Mouse (Mus musculus) stomach, embryonic 15.5 days (tissue): ENCODE data around the gene Gm11564. TPM values are rescaled to one million over a fixed set of nuclear protein-coding genes. Genes with fewer than 3 reads are reported as not detected.
"Not testable (repeated sequence)": the region's sequence is repeated elsewhere in the genome, so short reads cannot be mapped to it uniquely, and the experiment has no call there.

Experiments
- ATAC-seq: fragments of 200-750 bp; cut with Nextera tagmentation; 2 replicates; pipeline ENCODE4 v1.8.0; 2017; ENCODE audit warnings: low read depth, moderate number of reproducible peaks, moderate TSS enrichment; ENCODE audit not compliant: insufficient read depth, low FRiP score
- H3K27ac ChIP-seq: fragments of 300-500 bp; sonication (generic); 2 replicates; pipeline ENCODE4 v1.5.1; 2015; ENCODE audit warnings: mild to moderate bottlenecking, inconsistent platforms
- H3K27me3 ChIP-seq: fragments of 300-500 bp; sonication (generic); replicated peaks from 2 replicates; pipeline ENCODE4 v1.6.1; 2015; ENCODE audit warnings: inconsistent platforms
- H3K36me3 ChIP-seq: fragments of 300-500 bp; sonication (generic); 2 replicates; pipeline ENCODE4 v1.6.1; 2015; ENCODE audit warnings: inconsistent platforms
- H3K4me1 ChIP-seq: fragments of 300-500 bp; sonication (generic); 2 replicates; pipeline ENCODE4 v1.6.1; 2015; ENCODE audit warnings: inconsistent platforms
- H3K4me2 ChIP-seq: fragments of 300-500 bp; sonication (generic); 2 replicates; pipeline ENCODE4 v1.6.1; 2015; ENCODE audit warnings: mild to moderate bottlenecking, inconsistent platforms
- H3K4me3 ChIP-seq: fragments of 300-500 bp; sonication (generic); replicated peaks from 2 replicates; pipeline ENCODE4 v1.5.1; 2015; ENCODE audit warnings: inconsistent platforms
- H3K9ac ChIP-seq: fragments of 300-500 bp; sonication (generic); 2 replicates; pipeline ENCODE4 v1.6.1; 2015; ENCODE audit warnings: inconsistent platforms
- H3K9me3 ChIP-seq: fragments of 300-500 bp; sonication (generic); 2 replicates; pipeline ENCODE4 v1.6.1; 2016; ENCODE audit warnings: inconsistent platforms
- WGBS: fragments of 180-500 bp; shearing (Covaris S2); methylation state at CpG from one replicate; pipeline ENCODE4 v1.1.7; 2015; 5-methylcytosine and 5-hydroxymethylcytosine counted together
- polyA plus RNA-seq: library from polyadenylated mRNA; unstranded; fragments of >200 nt; fragmentation: Nextera tagmentation; extraction: Ambion mirVana; gene quantifications from 2 replicates; pipeline ENCODE4 v1.2.1, GENCODE M21; 2015

The Gm11564 gene
- polyA plus RNA-seq: not detected in 2 replicates

GRCm38 (mm10) chr11:99815566-99815965, at the start of gene Gm11564:
Gene Gm11564, minus strand, starts transcription at chr11:99815666.
- not testable (repeated sequence) for ATAC-seq, H3K4me2 ChIP-seq, H3K27ac ChIP-seq, H3K9me3 ChIP-seq, H3K4me1 ChIP-seq, H3K27me3 ChIP-seq, H3K9ac ChIP-seq, H3K4me3 ChIP-seq, H3K36me3 ChIP-seq
- 71% methylated on average over 2 of the region's 2 CpGs for WGBS

GRCm38 (mm10) chr11:99864176-99864575, 48.7 kb upstream of the Gm11564 start, which contains the start of gene Gm11559:
Gene Gm11559, plus strand, starts transcription at chr11:99864476.
- not testable (repeated sequence) for H3K9me3 ChIP-seq, H3K4me2 ChIP-seq, H3K27ac ChIP-seq, H3K4me1 ChIP-seq, H3K27me3 ChIP-seq, H3K36me3 ChIP-seq, ATAC-seq, H3K4me3 ChIP-seq, H3K9ac ChIP-seq
- WGBS: 78% methylated on average over 1 of the region's 1 CpGs

GRCm38 (mm10) chr11:99858761-99859160, 43.3 kb upstream of the Gm11564 start:
- no peaks in the 10 kb centered on the region for H3K36me3 ChIP-seq
- ATAC-seq: no peak
- no peak overlapping the region for H3K4me3 ChIP-seq
- H3K27me3 ChIP-seq: no peaks in the 10 kb centered on the region
- no peak overlapping the region for H3K9ac ChIP-seq
- 63% methylated on average over 2 of the region's 2 CpGs for WGBS
- H3K4me1 ChIP-seq: no peaks in the 10 kb centered on the region
- no peak overlapping the region for H3K4me2 ChIP-seq
- H3K9me3 ChIP-seq: no peaks in the 10 kb centered on the region
- H3K27ac ChIP-seq: no peak overlapping the region

GRCm38 (mm10) chr11:99857617-99858016, 42.2 kb upstream of the Gm11564 start, which contains the start of gene Gm11568:
Gene Gm11568, plus strand, starts transcription at chr11:99857917.
- ATAC-seq: no peak
- H3K9me3 ChIP-seq: no peaks in the 10 kb centered on the region
- H3K4me3 ChIP-seq: no peak within 1 kb of the TSS
- no peaks in the 10 kb centered on the region for H3K27me3 ChIP-seq
- WGBS: 87% methylated on average over 2 of the region's 2 CpGs
- H3K4me2 ChIP-seq: no peak within 1 kb of the TSS
- no peak within 1 kb of the TSS for H3K27ac ChIP-seq
- H3K4me1 ChIP-seq: no peaks in the 10 kb centered on the region
- H3K36me3 ChIP-seq: no peaks in the 10 kb centered on the region
- no peak within 1 kb of the TSS for H3K9ac ChIP-seq

- Histone ChIP-seq H3K4me3 (no peak overlapping the region), H3K4me2 (no peak overlapping the region), H3K27me3 (no peaks in the 10 kb centered on the region), H3K4me1 (no peaks in the 10 kb centered on the region), H3K27ac (no peak overlapping the region), H3K36me3 (no peaks in the 10 kb centered on the region), H3K9me3 (no peaks in the 10 kb centered on the region), H3K9ac (no peak overlapping the region)
- WGBS: 58% methylated on average over 3 of the region's 3 CpGs
- no peak for ATAC-seq
Observed at GRCm38 (mm10) chr11:99854121-99854520, 38.7 kb upstream of the Gm11564 start.

- Histone ChIP-seq H3K9me3 (no peaks in the 10 kb centered on the region), H3K27ac (no peak within 1 kb of the TSS), H3K27me3 (no peaks in the 10 kb centered on the region), H3K9ac (no peak within 1 kb of the TSS), H3K4me2 (no peak within 1 kb of the TSS), H3K36me3 (no peaks in the 10 kb centered on the region), H3K4me1 (no peaks in the 10 kb centered on the region), H3K4me3 (no peak within 1 kb of the TSS)
- no peak for ATAC-seq
Observed at GRCm38 (mm10) chr11:99851508-99851907, 36.0 kb upstream of the Gm11564 start, which contains the start of gene Krtap4-16. Gene Krtap4-16, minus strand, starts transcription at chr11:99851608.

GRCm38 (mm10) chr11:99846746-99847145, 31.3 kb upstream of the Gm11564 start:
- no peaks in the 10 kb centered on the region for H3K36me3 ChIP-seq
- no peak overlapping the region for H3K9ac ChIP-seq
- H3K4me1 ChIP-seq: no peaks in the 10 kb centered on the region
- H3K27ac ChIP-seq: no peak overlapping the region
- WGBS: 83% methylated on average over 2 of the region's 2 CpGs
- no peak for ATAC-seq
- no peak overlapping the region for H3K4me3 ChIP-seq
- no peaks in the 10 kb centered on the region for H3K9me3 ChIP-seq
- no peak overlapping the region for H3K4me2 ChIP-seq
- no peaks in the 10 kb centered on the region for H3K27me3 ChIP-seq

GRCm38 (mm10) chr11:99842185-99842584, 26.7 kb upstream of the Gm11564 start:
- no peak overlapping the region for H3K9ac ChIP-seq
- H3K4me3 ChIP-seq: no peak overlapping the region
- ATAC-seq: no peak
- no peaks in the 10 kb centered on the region for H3K27me3 ChIP-seq
- H3K27ac ChIP-seq: no peak overlapping the region
- H3K4me2 ChIP-seq: no peak overlapping the region
- H3K36me3 ChIP-seq: no peaks in the 10 kb centered on the region
- no peaks in the 10 kb centered on the region for H3K9me3 ChIP-seq
- H3K4me1 ChIP-seq: no peaks in the 10 kb centered on the region
- 79% methylated on average over 1 of the region's 1 CpGs for WGBS

GRCm38 (mm10) chr11:99837966-99838365, 22.5 kb upstream of the Gm11564 start, which contains the start of gene 2300003K06Rik:
Gene 2300003K06Rik, minus strand, starts transcription at chr11:99838066.
- H3K36me3 ChIP-seq: no peaks in the 10 kb centered on the region
- no peaks in the 10 kb centered on the region for H3K9me3 ChIP-seq
- H3K9ac ChIP-seq: no peak within 1 kb of the TSS
- no peak within 1 kb of the TSS for H3K4me2 ChIP-seq
- H3K27me3 ChIP-seq: no peaks in the 10 kb centered on the region
- no peak within 1 kb of the TSS for H3K27ac ChIP-seq
- 71% methylated on average over 1 of the region's 1 CpGs for WGBS
- H3K4me1 ChIP-seq: no peaks in the 10 kb centered on the region
- no peak for ATAC-seq
- no peak within 1 kb of the TSS for H3K4me3 ChIP-seq

GRCm38 (mm10) chr11:99809792-99810191, 5.7 kb downstream of the Gm11564 start, which contains the start of gene Krtap4-13:
Gene Krtap4-13, minus strand, starts transcription at chr11:99809892.
- not testable (repeated sequence) for H3K36me3 ChIP-seq, H3K9ac ChIP-seq, H3K4me3 ChIP-seq, H3K9me3 ChIP-seq, H3K4me2 ChIP-seq, ATAC-seq, H3K27ac ChIP-seq, H3K4me1 ChIP-seq, H3K27me3 ChIP-seq

- WGBS: no CpG with 5 or more reads among the region's 1 CpGs
Observed at GRCm38 (mm10) chr11:99804346-99804745, 11.1 kb downstream of the Gm11564 start, which contains the start of gene Gm11554. Gene Gm11554, minus strand, starts transcription at chr11:99804446.

GRCm38 (mm10) chr11:99798832-99799231, 16.6 kb downstream of the Gm11564 start, which contains the start of gene Gm11569:
Gene Gm11569, minus strand, starts transcription at chr11:99798932.
- H3K9me3 ChIP-seq, ATAC-seq, H3K27ac ChIP-seq, H3K36me3 ChIP-seq, H3K4me2 ChIP-seq, H3K4me3 ChIP-seq, H3K9ac ChIP-seq, H3K27me3 ChIP-seq, H3K4me1 ChIP-seq: not testable (repeated sequence)
- WGBS: no CpG with 5 or more reads among the region's 1 CpGs

More at GRCm38 (mm10) chr11:99804346-99804745, 11.1 kb downstream of the Gm11564 start, which contains the start of gene Gm11554:
- H3K9me3 ChIP-seq, H3K4me1 ChIP-seq, H3K27ac ChIP-seq, H3K9ac ChIP-seq, H3K27me3 ChIP-seq, H3K4me3 ChIP-seq, H3K4me2 ChIP-seq, H3K36me3 ChIP-seq, ATAC-seq: not testable (repeated sequence)

GRCm38 (mm10) chr11:99793367-99793766, 22.1 kb downstream of the Gm11564 start, which contains the start of gene Gm11596:
Gene Gm11596, minus strand, starts transcription at chr11:99793467.
- H3K27ac ChIP-seq: no peak within 1 kb of the TSS
- no peaks in the 10 kb centered on the region for H3K27me3 ChIP-seq
- H3K9me3 ChIP-seq: no peaks in the 10 kb centered on the region
- no peaks in the 10 kb centered on the region for H3K36me3 ChIP-seq
- no peak within 1 kb of the TSS for H3K9ac ChIP-seq
- 81% methylated on average over 2 of the region's 2 CpGs for WGBS
- H3K4me1 ChIP-seq: no peaks in the 10 kb centered on the region
- no peak within 1 kb of the TSS for H3K4me2 ChIP-seq
- H3K4me3 ChIP-seq: no peak within 1 kb of the TSS
- ATAC-seq: no peak
